Mouse (Mus musculus) MEL-GATA-1-ER (cell line): ENCODE measurements around the gene Erp27.
"Not testable (repeated sequence)": the region's sequence is repeated elsewhere in the genome, so short reads cannot be mapped to it uniquely, and the experiment has no call there.

Experiments used
- DNase-seq: peaks from one replicate; pipeline ENCODE4 v3.0.0-alpha.2; 2012; ENCODE audit warnings: low read depth; ENCODE audit errors: extremely low read depth

The Erp27 gene

DNA sequence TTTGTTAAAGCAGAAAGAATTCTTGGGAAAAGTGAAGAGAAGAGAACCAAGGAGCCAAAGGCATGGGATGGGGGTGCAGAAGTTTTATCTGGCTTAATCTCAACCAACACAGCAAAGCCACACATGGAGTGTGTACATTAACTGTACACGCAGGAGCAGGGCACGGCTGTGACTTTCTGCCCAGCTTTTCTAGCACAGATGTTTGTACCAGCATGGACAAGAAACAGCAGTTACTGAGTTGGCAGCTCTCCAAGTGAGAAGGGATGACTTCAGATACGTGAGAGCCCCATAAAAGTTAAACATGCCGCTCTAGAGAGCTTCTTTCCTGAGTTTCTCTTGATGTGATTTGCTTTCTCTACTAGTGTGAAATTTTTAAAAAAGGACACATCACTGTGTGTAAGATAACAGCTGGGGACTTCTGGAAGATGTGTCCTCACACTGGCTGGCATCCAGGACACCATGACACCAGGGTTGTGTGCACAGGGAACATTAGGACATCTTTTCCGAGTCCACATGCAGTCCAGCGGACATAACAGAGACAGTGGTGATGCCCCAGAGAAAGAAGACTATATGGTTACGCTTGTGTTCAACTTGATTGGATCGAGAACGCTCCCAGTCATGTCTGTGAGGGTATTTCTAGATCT, 11.6 kb downstream of the Erp27 start:
- DNase-seq, result no peak

DNA sequence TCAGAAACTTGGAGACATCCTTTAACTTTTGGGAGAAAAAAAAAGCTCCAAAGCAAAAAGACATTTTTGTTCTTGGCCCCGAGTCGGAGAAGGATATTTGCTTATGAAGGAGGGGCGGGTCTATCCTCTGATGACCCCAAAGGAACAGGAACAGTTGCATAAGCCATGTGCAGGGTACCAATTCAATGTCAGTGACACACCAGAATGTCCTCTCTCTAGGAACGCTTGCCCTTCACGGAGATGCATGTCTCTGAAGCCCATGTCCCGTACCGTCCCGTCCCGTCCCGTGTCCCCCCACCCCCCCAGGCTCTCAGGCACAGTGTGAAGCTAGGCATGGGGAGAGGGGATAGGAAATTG, 15.1 kb downstream of the Erp27 start:
- no peak for DNase-seq

- DNase-seq, result no peak
Observed at GRCm38 (mm10) chr6:136906283-136906936, 15.6 kb downstream of the Erp27 start.

DNA sequence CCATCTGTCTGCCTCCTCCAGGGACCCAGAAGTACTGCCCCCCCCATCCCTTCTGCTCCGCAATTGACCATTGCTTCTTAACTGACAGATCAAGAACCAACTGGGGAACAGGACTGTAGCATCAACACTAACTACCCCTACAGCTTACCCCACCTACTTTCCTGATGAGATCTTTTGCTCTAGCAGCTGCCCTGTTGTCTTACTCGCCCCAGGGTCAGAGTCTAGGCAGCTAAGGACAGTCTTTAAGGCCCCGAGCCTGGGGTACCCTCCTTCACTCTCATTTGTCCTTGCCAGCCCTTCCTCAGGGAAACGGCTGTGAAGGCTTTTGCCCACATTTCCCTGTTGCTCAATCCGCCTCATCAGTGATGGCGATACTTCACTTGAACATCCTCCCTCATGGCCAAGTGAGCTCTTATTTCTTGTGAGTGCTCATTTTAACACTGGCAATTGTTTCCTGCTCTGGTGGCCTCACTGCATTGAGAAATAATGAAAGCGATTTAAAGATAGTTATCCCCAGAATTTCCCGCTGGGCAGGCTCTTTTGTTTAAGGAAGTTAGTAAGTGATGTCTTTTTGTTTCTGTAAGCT, 18.0 kb downstream of the Erp27 start:
- DNase-seq, result no peak

DNA sequence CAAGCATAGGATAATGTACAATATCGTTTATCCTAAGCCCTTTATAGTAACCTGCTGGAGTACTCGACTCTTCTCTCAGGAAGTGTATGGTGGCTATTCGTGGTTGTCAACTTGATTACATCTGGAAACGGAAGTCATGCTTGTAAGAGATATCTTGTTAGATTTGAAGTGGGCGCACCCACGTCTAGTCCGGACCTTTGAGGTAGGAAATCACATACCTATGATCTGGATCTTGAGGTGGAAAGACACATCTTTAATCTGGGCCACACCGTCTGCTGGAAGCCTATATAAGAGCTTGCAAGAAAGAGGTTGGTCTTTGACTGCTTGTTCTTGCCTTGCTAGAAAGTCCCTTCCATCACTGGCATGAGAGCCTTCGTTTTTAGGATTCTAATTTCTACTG, 19.5 kb downstream of the Erp27 start:
- no peak for DNase-seq

GRCm38 (mm10) chr6:136901010-136901409, 21.0 kb downstream of the Erp27 start:
- DNase-seq, result peak; percentile 19

- DNase-seq, result peak; percentile 58
Observed at GRCm38 (mm10) chr6:136900369-136901009, 21.5 kb downstream of the Erp27 start.

DNA sequence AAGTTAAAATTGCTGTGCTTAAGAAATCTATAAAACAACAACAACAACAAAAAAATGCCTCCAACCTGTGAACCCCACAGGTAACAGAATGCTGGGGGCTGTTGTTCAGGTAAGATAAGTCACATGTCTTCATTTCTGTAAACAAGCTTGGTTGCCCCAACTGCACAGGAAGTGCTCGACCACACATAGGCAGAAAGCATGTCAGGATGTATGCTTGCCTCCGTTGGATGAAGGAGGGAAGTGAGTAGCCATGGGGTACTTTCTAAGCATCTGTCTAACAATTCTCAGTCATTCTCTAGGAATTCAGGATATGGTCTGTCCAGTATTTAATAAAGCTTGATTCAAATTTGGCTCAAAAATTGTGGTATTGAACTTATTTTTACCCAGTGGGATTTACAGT, 23.0 kb downstream of the Erp27 start:
- no peak for DNase-seq

DNA sequence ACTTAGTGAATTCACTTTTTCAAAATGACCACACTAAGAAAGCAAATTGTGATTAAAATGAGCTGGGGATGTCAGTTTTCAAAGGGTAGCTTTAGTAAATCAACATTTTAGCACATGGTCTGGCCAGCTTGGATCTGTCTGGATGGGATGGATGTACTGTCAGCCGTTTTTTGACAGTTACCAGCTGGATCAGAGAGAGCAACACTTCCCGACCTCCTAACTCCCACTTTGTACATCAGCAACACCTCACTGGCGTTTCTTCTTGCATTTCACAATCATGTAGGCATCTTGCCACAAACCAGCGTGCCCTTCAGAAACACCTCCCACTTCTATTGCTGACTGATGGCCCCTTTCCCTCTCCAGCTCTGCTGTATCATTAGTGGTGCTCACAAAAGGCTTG, 23.8 kb downstream of the Erp27 start:
- no peak for DNase-seq

DNA sequence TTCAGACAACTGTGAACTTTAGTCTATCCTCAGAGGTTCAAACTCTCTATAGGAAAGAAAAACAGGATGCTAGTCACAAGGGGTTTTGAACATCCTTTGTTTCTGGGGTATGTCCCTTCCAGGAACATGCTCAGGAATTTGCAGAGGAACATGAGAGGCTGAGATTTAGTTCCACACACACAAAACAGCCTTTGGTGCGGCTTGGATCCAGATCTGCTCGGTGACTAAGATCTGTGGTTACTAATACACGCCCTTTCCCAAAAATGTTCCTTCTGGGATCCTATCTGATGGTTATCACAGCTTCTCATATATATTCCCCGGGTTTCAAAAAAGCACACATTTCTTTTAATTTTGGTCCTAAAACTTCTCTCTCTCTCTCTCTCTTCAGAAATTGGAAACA, 24.2 kb downstream of the Erp27 start:
- no peak for DNase-seq

DNA sequence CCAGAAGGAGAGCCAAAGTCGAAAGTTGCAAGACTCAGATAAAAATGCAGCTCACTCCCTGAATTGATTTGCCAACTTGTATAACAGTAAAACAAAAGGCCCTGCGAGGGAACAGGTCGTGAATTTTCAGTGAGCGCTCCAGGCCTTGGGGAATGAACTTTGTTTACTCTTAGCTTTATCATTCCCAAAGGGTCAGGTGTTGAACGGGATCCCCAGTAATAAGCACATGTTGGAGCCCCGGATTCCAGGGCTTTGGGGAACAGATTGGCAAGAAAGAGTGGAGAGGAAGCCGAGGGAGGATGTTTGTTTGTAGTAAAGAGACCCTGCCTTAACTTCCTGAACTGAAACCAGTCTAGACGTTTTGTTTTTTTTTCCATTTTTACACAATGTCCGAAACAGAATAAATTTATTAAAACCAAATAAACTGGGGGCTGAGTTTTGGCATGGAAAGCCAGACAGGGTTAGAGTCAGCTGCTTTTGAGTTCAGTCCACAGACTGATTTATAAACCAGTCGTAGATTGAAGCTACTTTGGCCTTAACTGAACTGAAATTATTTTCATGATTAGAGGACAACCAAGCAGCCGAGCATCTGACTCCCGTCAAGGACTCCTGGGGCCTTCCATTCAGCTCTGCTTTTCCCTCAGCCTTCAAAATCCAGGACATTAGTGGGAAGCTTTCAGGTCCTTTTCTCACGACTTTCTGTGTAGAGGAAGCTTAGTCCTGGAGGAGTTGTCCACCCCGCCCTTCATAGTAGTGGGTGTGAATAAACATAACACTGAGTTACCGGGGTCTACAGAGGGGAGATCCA, 27.2 kb downstream of the Erp27 start:
- no peak for DNase-seq

GRCm38 (mm10) chr6:136892002-136892401, 30.0 kb downstream of the Erp27 start:
- DNase-seq, result no peak

DNA sequence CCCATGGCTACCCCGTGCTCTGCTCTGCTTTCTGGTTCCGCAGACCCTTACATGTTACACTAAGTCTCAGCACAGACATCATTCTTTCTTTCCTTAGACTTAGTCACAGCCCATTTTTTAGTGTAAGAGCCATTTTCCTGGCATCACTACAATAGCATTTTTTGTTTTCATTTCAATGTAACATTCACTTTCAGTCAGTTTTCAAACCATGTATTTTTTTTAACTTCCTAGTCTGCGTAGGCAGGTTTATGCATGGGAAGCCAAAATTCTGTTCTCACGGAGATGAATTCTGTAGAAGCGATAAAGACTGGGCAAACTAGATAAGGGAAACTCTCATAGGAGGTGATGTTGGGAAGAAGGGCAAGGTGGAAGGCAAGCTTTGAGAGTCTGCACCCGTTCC, 32.4 kb downstream of the Erp27 start:
- no peak for DNase-seq

DNA sequence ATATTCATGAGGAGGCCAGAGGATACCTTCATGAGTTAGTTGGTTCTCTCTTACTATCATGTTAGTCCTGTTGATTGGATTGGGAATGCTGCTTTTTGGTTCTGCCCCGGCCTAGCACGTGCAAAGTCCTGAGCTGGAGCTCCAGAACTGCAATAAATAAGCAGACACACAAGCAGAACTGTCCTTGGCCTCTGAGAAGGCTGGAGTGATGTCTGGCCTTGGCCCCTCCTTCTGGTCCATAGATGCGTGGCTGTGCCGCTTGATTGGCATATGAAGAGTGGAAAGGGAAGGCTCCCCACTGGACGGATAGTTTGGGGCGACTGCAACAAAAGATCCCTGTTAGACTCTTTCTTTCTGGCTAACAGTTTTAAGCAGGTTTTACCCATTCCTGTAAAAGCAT, 32.9 kb downstream of the Erp27 start:
- DNase-seq, result no peak

GRCm38 (mm10) chr6:136887854-136888253, 34.1 kb downstream of the Erp27 start:
- DNase-seq, result no peak

- DNase-seq, result not testable (repeated sequence)
Observed at GRCm38 (mm10) chr6:136884766-136885165, 37.2 kb downstream of the Erp27 start.

- no peak for DNase-seq
Observed at GRCm38 (mm10) chr6:136883961-136884360, 38.0 kb downstream of the Erp27 start.

GRCm38 (mm10) chr6:136883431-136883915, 38.5 kb downstream of the Erp27 start:
- DNase-seq, result no peak

DNA sequence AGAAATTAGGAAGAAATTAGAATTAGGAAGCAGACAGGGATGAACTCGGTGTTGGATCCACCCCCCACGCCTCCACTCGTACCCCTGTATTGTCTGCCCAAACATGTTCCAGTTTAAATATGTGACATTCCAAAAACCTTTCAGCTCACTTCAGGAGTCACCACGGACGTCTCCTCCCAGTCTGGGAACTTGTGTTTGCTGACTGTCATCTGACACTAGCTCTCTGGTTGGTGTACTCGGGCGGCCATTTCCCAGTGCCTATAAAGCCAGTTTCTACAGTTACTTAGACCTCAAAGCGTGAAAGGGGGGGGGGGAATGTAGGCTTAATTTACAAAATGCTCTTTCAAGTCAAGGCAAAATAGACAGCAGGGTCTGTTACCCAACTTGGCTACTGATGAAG, 40.3 kb downstream of the Erp27 start:
- DNase-seq, result no peak

- no peak for DNase-seq
Observed at GRCm38 (mm10) chr6:136875670-136876069, 46.3 kb downstream of the Erp27 start, which contains the start of gene Mgp. Gene Mgp, minus strand, starts transcription at chr6:136875823.

- DNase-seq, result no peak
Observed at GRCm38 (mm10) chr6:136874599-136874998, 47.4 kb downstream of the Erp27 start.
